Mouse (Mus musculus) liver, postnatal 0 days (tissue): ENCODE measurements around the gene Olfr483.

ENCODE experiments used
- CTCF ChIP-seq: sonication (generic); IDR thresholded peaks from 2 replicates; pipeline ENCODE4 v1.5.1; 2016; ENCODE audit warnings: antibody characterized with exemption, low read depth
- EP300 ChIP-seq: IDR thresholded peaks from 2 replicates; pipeline ENCODE4 v1.6.1; 2016; ENCODE audit warnings: antibody characterized with exemption, low read depth, mild to moderate bottlenecking

DNA sequence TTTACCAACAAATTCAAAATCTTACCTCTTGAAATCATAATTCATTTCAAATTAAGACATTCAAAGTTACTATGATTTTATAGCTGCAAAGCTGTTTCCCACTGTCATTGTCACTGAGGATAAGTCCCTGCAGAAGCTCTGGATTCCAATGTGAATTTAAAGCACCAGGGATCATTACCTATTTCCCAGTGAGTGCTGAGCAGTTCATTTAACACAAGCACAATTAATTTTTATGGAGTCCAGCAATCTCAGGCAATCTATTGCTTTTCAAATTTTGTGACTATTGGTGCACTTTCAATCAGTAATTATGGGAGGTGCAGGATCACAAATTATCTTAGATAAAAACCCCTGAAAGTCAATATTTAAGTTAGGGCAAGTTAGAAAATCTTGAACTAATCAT lies 26.7 kb downstream of the Olfr483 start, which contains the start of gene Olfr484:
- TF ChIP-seq CTCF (no peak), EP300 (no peak)
